ENCODE assay signal across 15 mouse cellular contexts in genomic region chr13:56189688-56190087, GRCm38 (mm10). TPM values are rescaled to one million over a fixed set of nuclear protein-coding genes. Genes with fewer than 3 reads are reported as not detected.
DNase-seq lines count a peak whose midpoint lies in the region; ATAC-seq and TF ChIP-seq lines count a peak whose summit lies in the region.
"Had no signal": no experiment of that assay in that cellular context is flagged by ENCODE, and none has a peak within 500 bp of the region (broad histone marks: within the 10 kb centered on the region; RNA-seq: fewer than 3 reads in every experiment).

No protein-coding gene starts in this region.

- no peak overlapping the region for H3K4me2 ChIP-seq in lung, embryonic 14.5 days
- no peak overlapping the region for H3K4me2 ChIP-seq in forebrain, embryonic 16.5 days (ENCODE audit: low read length)
- H3K4me2 ChIP-seq: embryonic facial prominence, embryonic 15.5 days; heart, embryonic 15.5 days; intestine, embryonic 15.5 days; midbrain, embryonic 12.5 days had no signal

- no peaks in the 10 kb centered on the region for H3K4me1 ChIP-seq in lung, embryonic 14.5 days (ENCODE audit: insufficient read depth)
- H3K4me1 ChIP-seq in forebrain, embryonic 16.5 days (replicated peaks; ENCODE audit: control insufficient read depth, insufficient read depth, low read length): no peaks in the 10 kb centered on the region
- H3K4me1 ChIP-seq: embryonic facial prominence, embryonic 15.5 days; heart, embryonic 15.5 days; intestine, embryonic 15.5 days; midbrain, embryonic 12.5 days had no signal

- WGBS in lung, embryonic 14.5 days: 68% methylated on average over 5 of the region's 5 CpGs
- 79% methylated on average over 5 of the region's 5 CpGs for WGBS in forebrain, embryonic 16.5 days

- peak; percentile 26 to 34 for DNase-seq in cerebellum, postnatal 10 days
- no peak for DNase-seq in cerebellum, postnatal 4 days (ENCODE audit: low spot score in 2 of 2)
- DNase-seq in lung, embryonic 14.5 days: no peak
- no peak for DNase-seq in lung, postnatal 4 days
- peak; percentile 7 for DNase-seq in NIH3T3 (ENCODE audit: low read depth)
- DNase-seq in thymus, postnatal 0 days (ENCODE audit: low spot score): peak; percentile 23
- no peak for DNase-seq in kidney, adult 8-10 months
- DNase-seq: adrenal gland, adult 2 months; cerebellum, postnatal 25 days; layer of hippocampus, adult 9-11 months had no signal

- ATAC-seq in lung, embryonic 14.5 days (ENCODE audit: insufficient read depth): no peak
- no peak for ATAC-seq in forebrain, embryonic 16.5 days
- ATAC-seq: intestine, embryonic 15.5 days had no signal

- H3K27ac ChIP-seq in lung, embryonic 14.5 days (ENCODE audit: low read depth): no peak overlapping the region
- H3K27ac ChIP-seq in forebrain, embryonic 16.5 days (ENCODE audit: low read length): no peak overlapping the region
- H3K27ac ChIP-seq: embryonic facial prominence, embryonic 15.5 days; heart, embryonic 15.5 days; intestine, embryonic 15.5 days; midbrain, embryonic 12.5 days had no signal

- H3K9ac ChIP-seq in lung, embryonic 14.5 days: no peak overlapping the region
- H3K9ac ChIP-seq in forebrain, embryonic 16.5 days (replicated peaks; ENCODE audit: low read depth, low read length): no peak overlapping the region
- H3K9ac ChIP-seq: embryonic facial prominence, embryonic 15.5 days; heart, embryonic 15.5 days; intestine, embryonic 15.5 days; midbrain, embryonic 12.5 days had no signal

- H3K9me3 ChIP-seq in lung, embryonic 14.5 days (ENCODE audit: low read depth, low read length): no peaks in the 10 kb centered on the region
- no peaks in the 10 kb centered on the region for H3K9me3 ChIP-seq in forebrain, embryonic 16.5 days (ENCODE audit: control insufficient read depth, low read length)
- H3K9me3 ChIP-seq: embryonic facial prominence, embryonic 15.5 days; heart, embryonic 15.5 days; intestine, embryonic 15.5 days; midbrain, embryonic 12.5 days had no signal

- H3K4me3 ChIP-seq in lung, embryonic 14.5 days (ENCODE audit: low read depth, low read length): no peak overlapping the region
- no peak overlapping the region for H3K4me3 ChIP-seq in forebrain, embryonic 16.5 days (replicated peaks; ENCODE audit: low read length)
- H3K4me3 ChIP-seq: embryonic facial prominence, embryonic 15.5 days; heart, embryonic 15.5 days; intestine, embryonic 15.5 days; midbrain, embryonic 12.5 days had no signal

- TF ChIP-seq CTCF in lung, embryonic 14.5 days (IDR thresholded peaks at IDR 0.05; ENCODE audit: low read depth): peak; percentile 36

- H3K27me3 ChIP-seq in lung, embryonic 14.5 days (ENCODE audit: insufficient read depth, low read length): no peaks in the 10 kb centered on the region
- no peaks in the 10 kb centered on the region for H3K27me3 ChIP-seq in forebrain, embryonic 16.5 days (replicated peaks; ENCODE audit: control insufficient read depth, insufficient read depth, low read length)
- H3K27me3 ChIP-seq: embryonic facial prominence, embryonic 15.5 days; heart, embryonic 15.5 days; intestine, embryonic 15.5 days had no signal

- H3K36me3 ChIP-seq in lung, embryonic 14.5 days (ENCODE audit: insufficient read depth): no peaks in the 10 kb centered on the region
- H3K36me3 ChIP-seq in forebrain, embryonic 16.5 days (ENCODE audit: control insufficient read depth, insufficient read depth): no peaks in the 10 kb centered on the region
- H3K36me3 ChIP-seq: embryonic facial prominence, embryonic 15.5 days; heart, embryonic 15.5 days; intestine, embryonic 15.5 days; midbrain, embryonic 12.5 days had no signal

RNA-seq across cellular contexts. Expression of gene Tifab, which starts 11.0 kb away (rescaled TPM):
- 0.85 and 1.0 TPM in 2 replicates for polyA plus RNA-seq in lung, embryonic 14.5 days (2014; fragmentation: Nextera tagmentation; extraction: Ambion mirVana)
- 4.8 and 5.4 TPM in 2 replicates for polyA plus RNA-seq in thymus, postnatal 0 days (2015; fragmentation: Nextera tagmentation; extraction: Ambion mirVana)
- polyA plus RNA-seq in forebrain, embryonic 16.5 days (2015; fragmentation: Nextera tagmentation; extraction: Ambion mirVana): 0.91 and 1.2 TPM in 2 replicates

RNA-seq across cellular contexts. Expression of gene H2afy, which starts 53.5 kb away (rescaled TPM):
- polyA plus RNA-seq in lung, embryonic 14.5 days (2014; fragmentation: Nextera tagmentation; extraction: Ambion mirVana): 359 and 377 TPM in 2 replicates
- polyA plus RNA-seq in thymus, postnatal 0 days (2015; fragmentation: Nextera tagmentation; extraction: Ambion mirVana): 439 and 462 TPM in 2 replicates
- polyA plus RNA-seq in forebrain, embryonic 16.5 days (2015; fragmentation: Nextera tagmentation; extraction: Ambion mirVana): 370 and 392 TPM in 2 replicates

Comparison
In these comparisons a context has a peak if more than half of its experiments do, and no peak if none do; other contexts are left out.
1. DNase-seq: peak in cerebellum, postnatal 10 days (2 of 2), NIH3T3 (single experiment) and thymus, postnatal 0 days (single experiment); none in cerebellum, postnatal 4 days (0 of 2), lung, embryonic 14.5 days (single experiment), lung, postnatal 4 days (0 of 2) and kidney, adult 8-10 months (0 of 2).